Mouse (Mus musculus) erythroid progenitor cell, adult 5-6 weeks (primary cell): Measurements from ENCODE around the gene Wapl. TPM values are rescaled to one million over a fixed set of nuclear protein-coding genes. Genes with fewer than 3 reads are reported as not detected.

ENCODE experiments used
- ATAC-seq: replicated peaks from 2 replicates; pipeline ENCODE4 v1.8.0; 2016; ENCODE audit warnings: moderate number of reproducible peaks, mild to moderate bottlenecking, moderate TSS enrichment, inconsistent platforms; ENCODE audit not compliant: poor library complexity, low FRiP score, severe bottlenecking
- total RNA-seq, 2 experiments: library from RNA; stranded (forward) in 1 of 2; stranded (reverse) in 1 of 2; fragments of 150-400 nt in 1 of 2; fragments of 186-747, 209-891 nt in 1 of 2; gene quantifications; 2 replicates each; pipeline versions ENCODE4 v1.2.3 to v1.2.4; 2015 to 2017; ENCODE audit warnings: low replicate concordance in 2 of 2

The Wapl gene
- total RNA-seq, 2 experiments from 2014 or later, result 206 to 289 TPM

- no peak for ATAC-seq
Measured at GRCm38 (mm10) chr14:34684989-34685388, 11.3 kb downstream of the Wapl start.

- no peak for ATAC-seq
Measured at GRCm38 (mm10) chr14:34693970-34694369, 20.2 kb downstream of the Wapl start.

- no peak for ATAC-seq
Measured at GRCm38 (mm10) chr14:34697376-34697775, 23.6 kb downstream of the Wapl start.

- no peak for ATAC-seq
Measured at GRCm38 (mm10) chr14:34710209-34710608, 36.5 kb downstream of the Wapl start.

GRCm38 (mm10) chr14:34712027-34712426 lies 38.3 kb downstream of the Wapl start:
- no peak for ATAC-seq

- ATAC-seq, result no peak
Measured at GRCm38 (mm10) chr14:34712857-34713256, 39.1 kb downstream of the Wapl start.

- no peak for ATAC-seq
Measured at GRCm38 (mm10) chr14:34718150-34718549, 44.4 kb downstream of the Wapl start.

GRCm38 (mm10) chr14:34727709-34728108 lies 54.0 kb downstream of the Wapl start:
- ATAC-seq, result no peak

- ATAC-seq, result no peak
Measured at GRCm38 (mm10) chr14:34735405-34735804, 61.7 kb downstream of the Wapl start.

- ATAC-seq, result no peak
Measured at GRCm38 (mm10) chr14:34745401-34745800, 71.7 kb downstream of the Wapl start.

GRCm38 (mm10) chr14:34755731-34756130 lies 82.0 kb downstream of the Wapl start:
- no peak for ATAC-seq

GRCm38 (mm10) chr14:34759938-34760337 lies 86.2 kb downstream of the Wapl start:
- ATAC-seq, result no peak

GRCm38 (mm10) chr14:34761082-34761959 lies 87.6 kb downstream of the Wapl start:
- ATAC-seq, result no peak

GRCm38 (mm10) chr14:34762682-34763081 lies 89.0 kb downstream of the Wapl start:
- ATAC-seq, result no peak

GRCm38 (mm10) chr14:34763771-34764539 lies 90.2 kb downstream of the Wapl start:
- ATAC-seq, result no peak

GRCm38 (mm10) chr14:34764908-34765307 lies 91.2 kb downstream of the Wapl start:
- no peak for ATAC-seq

GRCm38 (mm10) chr14:34765380-34765779 lies 91.7 kb downstream of the Wapl start:
- ATAC-seq, result no peak

- ATAC-seq, result no peak
Measured at GRCm38 (mm10) chr14:34766181-34766580, 92.5 kb downstream of the Wapl start.

- peak; percentile 55 for ATAC-seq
Measured at GRCm38 (mm10) chr14:34768373-34768772, 94.6 kb downstream of the Wapl start.

GRCm38 (mm10) chr14:34769021-34769566 lies 95.4 kb downstream of the Wapl start:
- ATAC-seq, result peak; percentile 84
